Mouse (Mus musculus): ENCODE data around the gene Gm14124.
A peak's percentile ranks its signal among the peaks of the same experiment; 100 is the strongest.
"Not testable (repeated sequence)": the region's sequence is repeated elsewhere in the genome, so short reads cannot be mapped to it uniquely, and the experiment has no call there.

Gene Gm14124

GRCm38 (mm10) chr2:150257291-150257690 lies at the start of gene Gm14124:
Gene Gm14124 (plus strand): TSS chr2:150257517.
- not testable (repeated sequence) for DNase-seq (ENCODE audit: low read depth)

- DNase-seq (ENCODE audit: low read depth), result not testable (repeated sequence)
Measured at GRCm38 (mm10) chr2:150217600-150218362, 39.5 kb upstream of the Gm14124 start, which contains the start of gene Zfp937. Gene Zfp937 (plus strand): TSS chr2:150218073.

- DNase-seq (ENCODE audit: low read depth), result not testable (repeated sequence)
Measured at GRCm38 (mm10) chr2:150218363-150218725, 39.0 kb upstream of the Gm14124 start.

GRCm38 (mm10) chr2:150223263-150223662 lies 34.1 kb upstream of the Gm14124 start:
- not testable (repeated sequence) for DNase-seq (ENCODE audit: low read depth)

- DNase-seq (ENCODE audit: low read depth), result no peak
Measured at GRCm38 (mm10) chr2:150243211-150243610, 14.1 kb upstream of the Gm14124 start.

- not testable (repeated sequence) for DNase-seq (ENCODE audit: low read depth)
Measured at GRCm38 (mm10) chr2:150255491-150255890, 1.8 kb upstream of the Gm14124 start, which contains the start of gene Gm21994. Gene Gm21994 (minus strand): TSS chr2:150255591.

GRCm38 (mm10) chr2:150256861-150257260 lies 456 bp upstream of the Gm14124 start:
- DNase-seq (ENCODE audit: low read depth), result not testable (repeated sequence)

- no peak for DNase-seq (ENCODE audit: low read depth)
Measured at GRCm38 (mm10) chr2:150293669-150294068, 36.4 kb downstream of the Gm14124 start.

- DNase-seq (ENCODE audit: low read depth), result no peak
Measured at GRCm38 (mm10) chr2:150299096-150299495, 41.8 kb downstream of the Gm14124 start.

- DNase-seq (ENCODE audit: low read depth), result peak; percentile 9
Measured at GRCm38 (mm10) chr2:150307183-150307773, 50.0 kb downstream of the Gm14124 start.

GRCm38 (mm10) chr2:150310952-150311884 lies 53.9 kb downstream of the Gm14124 start:
- peak; percentile 76 for DNase-seq (ENCODE audit: low read depth)

GRCm38 (mm10) chr2:150316140-150316539 lies 58.8 kb downstream of the Gm14124 start:
- DNase-seq (ENCODE audit: low read depth), result no peak

GRCm38 (mm10) chr2:150318973-150319372 lies 61.7 kb downstream of the Gm14124 start:
- DNase-seq (ENCODE audit: low read depth), result no peak
